Mouse (Mus musculus) C2C12 (cell line): ENCODE data around the gene Krt32.

Source experiments
- CTCF ChIP-seq: IDR thresholded peaks from one replicate; pipeline ENCODE4 v1.5.1; 2011; ENCODE audit not compliant: control insufficient read depth, insufficient read depth, insufficient read length
- MYOG ChIP-seq: IDR thresholded peaks from one replicate; pipeline ENCODE4 v1.6.1; 2011; ENCODE audit not compliant: control insufficient read depth, insufficient read length; ENCODE audit errors: extremely low read depth

- TF ChIP-seq CTCF (no peak), MYOG (no peak)
Observed at GRCm38 (mm10) chr11:100067293-100068036, 20.6 kb downstream of the Krt32 start.
